Mouse (Mus musculus) layer of hippocampus, adult 8-10 months (tissue): ENCODE data around the gene Sars. TPM values are rescaled to one million over a fixed set of nuclear protein-coding genes. Genes with fewer than 3 reads are reported as not detected.

Experiments used
- DNase-seq, 2 experiments: peaks; one replicate each; pipeline ENCODE4 v3.0.0; 2022; ENCODE audit warnings: low spot score in 2 of 2
- total RNA-seq, 4 experiments: library from RNA; stranded (reverse); gene quantifications; 2 replicates each; pipeline ENCODE4 v1.2.4; 2022

The Sars gene
- total RNA-seq, 4 experiments from 2014 or later: 191 to 220 (median 209) TPM

GRCm38 (mm10) chr3:108424944-108425623 is 19.9 kb downstream of the Sars start:
- no peak for DNase-seq

DNA sequence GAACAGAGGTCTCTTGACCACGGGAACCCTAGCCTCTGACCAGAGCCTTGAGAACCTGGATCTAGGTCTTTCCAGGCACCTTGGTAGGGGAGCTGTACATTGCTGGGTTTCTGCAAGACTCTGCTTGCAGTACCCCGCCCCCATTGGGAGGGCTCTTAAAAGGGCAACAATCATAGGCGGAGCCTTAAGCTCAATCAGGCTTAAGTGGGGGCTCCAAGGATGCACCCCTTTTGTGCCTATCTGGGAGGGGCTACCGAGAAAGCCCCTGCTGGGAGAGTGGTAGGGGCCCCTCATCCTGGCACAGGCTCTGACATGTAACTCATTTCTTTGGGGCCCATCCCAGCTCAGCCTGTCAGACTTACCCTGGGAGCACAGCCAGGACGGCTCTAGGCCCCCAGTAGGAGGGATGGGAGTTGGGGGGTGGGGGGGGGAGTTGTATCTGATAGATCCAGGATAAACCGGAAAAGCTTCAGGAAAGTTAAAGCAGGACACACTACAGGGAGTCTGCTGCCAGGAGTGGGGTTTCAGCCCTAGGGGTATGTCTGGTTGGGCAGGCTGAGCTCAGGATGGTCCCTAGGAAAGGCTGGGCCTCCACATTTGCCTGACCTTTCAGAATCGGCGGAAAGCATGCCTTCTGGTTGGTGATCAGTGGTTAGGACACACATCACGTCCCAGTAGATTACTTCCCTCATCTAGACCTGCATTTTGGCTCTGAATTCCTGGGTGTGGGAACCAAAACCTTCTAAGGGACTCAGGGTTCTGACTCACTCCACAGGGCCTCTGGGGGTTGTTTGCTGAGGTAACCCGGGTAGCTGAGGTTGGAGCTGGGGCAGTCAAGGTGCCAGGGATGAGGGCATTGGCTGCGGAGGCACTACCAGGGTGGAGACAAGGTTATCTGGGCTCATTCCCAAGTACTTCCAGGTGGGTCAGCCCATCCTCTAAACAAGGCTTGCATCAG is 20.9 kb downstream of the Sars start:
- DNase-seq: no peak

GRCm38 (mm10) chr3:108423006-108423405 is 22.0 kb downstream of the Sars start:
- DNase-seq: peak in 1 of 2 experiments; percentile 62

DNA sequence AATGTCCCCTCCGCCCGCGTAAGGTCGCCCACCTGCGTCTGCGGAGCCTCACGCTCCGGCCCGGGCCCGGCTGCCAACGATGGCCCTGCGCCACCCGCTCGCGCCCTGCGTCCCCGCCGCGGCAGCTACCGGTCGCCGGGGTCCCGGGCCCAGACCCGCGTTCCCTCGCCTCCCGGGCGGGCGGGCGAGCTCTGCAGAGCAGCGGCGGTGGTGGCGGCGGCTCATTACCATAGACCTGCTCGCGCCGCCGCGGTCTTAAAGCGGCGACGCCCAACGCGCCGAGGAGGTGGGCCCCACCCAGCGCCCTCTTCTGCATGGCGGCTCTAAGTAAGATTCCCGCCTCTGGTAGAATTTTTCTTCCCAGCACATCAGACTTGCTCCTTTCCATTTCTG is 29.2 kb downstream of the Sars start:
- DNase-seq: peak; percentile 70 to 80

GRCm38 (mm10) chr3:108414857-108415830 is 29.9 kb downstream of the Sars start, which contains the start of gene Celsr2:
TSS of gene Celsr2 (minus strand) at chr3:108415552.
- no peak for DNase-seq

- no peak for DNase-seq
Observed at GRCm38 (mm10) chr3:108413634-108414360, 31.2 kb downstream of the Sars start.

DNA sequence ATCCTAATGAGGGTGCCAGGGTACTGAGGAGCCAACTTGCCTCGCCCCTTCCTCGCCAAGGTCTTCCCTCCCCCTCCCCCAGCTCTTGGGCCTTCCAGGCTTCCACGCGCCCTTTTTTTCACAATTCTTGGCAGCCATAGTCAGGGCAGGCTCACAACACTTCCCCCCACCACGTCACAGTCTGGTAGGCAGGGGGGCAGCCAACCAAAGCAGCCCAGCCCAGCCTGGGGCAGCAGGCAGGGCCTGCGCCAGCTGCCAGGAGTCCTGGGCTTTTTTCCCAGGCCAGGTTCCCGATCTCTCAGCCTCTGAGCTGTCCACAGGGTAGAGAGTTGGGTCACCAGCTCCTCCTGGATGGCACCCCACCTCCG is 33.3 kb downstream of the Sars start:
- DNase-seq: peak in 1 of 2 experiments; percentile 63

GRCm38 (mm10) chr3:108411026-108411753 is 33.8 kb downstream of the Sars start:
- DNase-seq: no peak

- DNase-seq: no peak
Observed at GRCm38 (mm10) chr3:108410359-108410714, 34.7 kb downstream of the Sars start.

- DNase-seq: no peak
Observed at GRCm38 (mm10) chr3:108409656-108410358, 35.2 kb downstream of the Sars start.

DNA sequence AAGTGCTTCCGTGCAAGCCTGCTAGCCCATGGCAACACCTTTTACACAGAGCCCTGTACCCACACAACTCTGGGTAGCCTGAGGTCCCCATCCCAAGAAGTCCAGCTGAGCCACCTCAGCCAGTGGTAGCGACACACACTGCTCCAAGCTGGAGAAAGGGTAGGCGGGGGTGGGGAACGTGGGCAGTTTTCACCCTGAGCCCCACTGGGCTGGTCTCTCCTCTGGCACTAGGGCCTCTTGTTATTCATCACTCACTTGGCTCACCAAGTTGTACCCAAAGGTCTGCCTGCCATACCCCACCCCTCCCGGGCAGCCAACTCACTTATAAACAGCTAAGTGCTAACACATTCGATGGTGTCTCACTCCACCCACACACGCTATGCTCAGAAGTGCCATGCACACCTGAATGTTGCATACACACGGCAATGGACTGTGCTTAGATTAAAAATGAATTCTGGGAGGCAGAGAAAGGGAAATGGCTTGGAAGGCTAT is 36.4 kb downstream of the Sars start:
- DNase-seq: no peak

DNA sequence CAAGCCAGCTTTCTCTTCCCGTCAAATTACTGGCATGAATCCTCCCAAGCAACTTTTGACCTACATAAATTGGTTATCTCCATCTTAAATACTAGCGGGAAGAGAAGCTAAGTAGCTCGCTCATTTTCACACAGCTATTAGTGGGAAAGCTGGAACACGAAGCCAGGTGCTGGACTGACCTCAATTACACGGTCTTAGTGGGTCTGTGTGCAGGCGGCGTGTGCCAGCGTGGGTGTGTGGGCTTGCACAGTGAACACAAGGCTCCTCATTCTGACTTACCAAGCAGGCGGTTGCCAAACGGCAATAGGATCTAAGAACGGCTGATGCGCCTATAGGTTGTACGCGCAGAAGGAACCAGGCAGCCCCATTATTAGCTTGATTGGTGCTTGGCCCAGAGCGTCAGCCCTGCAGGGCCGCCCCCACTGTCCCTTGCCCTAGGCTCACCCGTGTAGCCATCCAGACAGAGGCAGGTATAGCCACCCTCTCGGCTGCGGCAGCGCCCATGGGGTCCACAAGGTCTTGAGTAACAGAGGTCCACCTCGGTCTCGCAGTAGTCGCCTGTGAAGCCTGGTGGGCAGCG is 38.6 kb downstream of the Sars start:
- no peak for DNase-seq

DNA sequence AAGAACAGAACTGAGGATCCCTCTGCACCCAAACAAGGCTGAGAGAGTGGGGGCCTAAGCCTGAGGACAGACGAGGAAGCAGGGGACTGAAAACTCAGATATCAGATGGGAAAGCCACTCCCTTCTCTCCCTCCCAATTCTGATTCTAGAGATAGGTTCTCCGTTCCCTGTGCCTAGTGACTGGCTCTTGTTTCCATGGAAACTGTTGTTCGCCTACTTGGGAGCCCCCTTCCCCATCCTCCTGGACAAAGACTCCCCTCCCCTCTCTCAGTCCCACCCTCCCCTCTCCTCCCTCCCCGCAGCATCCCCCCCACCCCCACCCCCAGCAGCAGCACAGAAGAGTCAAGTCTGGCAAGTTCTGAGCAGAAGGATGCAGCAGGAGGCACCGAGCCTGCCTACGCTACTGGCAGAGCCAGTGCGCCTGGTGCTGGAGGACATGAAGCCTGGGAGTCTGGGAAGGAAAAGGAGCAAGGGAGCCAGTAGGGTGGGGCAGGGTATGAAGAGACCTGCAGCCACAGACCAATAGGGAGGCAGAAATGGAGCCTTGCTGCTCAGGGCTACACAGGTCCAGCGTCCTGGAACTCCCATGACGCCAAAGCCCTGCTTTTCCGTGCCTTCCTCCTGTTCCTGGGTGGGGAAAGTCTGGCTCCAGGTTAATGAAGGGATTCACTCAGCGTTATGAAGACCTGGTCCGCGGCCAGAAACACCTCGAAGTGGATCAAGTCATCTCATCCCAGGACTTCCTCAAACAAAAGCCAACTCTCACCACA is 39.3 kb downstream of the Sars start:
- peak; percentile 76 to 79 for DNase-seq

DNA sequence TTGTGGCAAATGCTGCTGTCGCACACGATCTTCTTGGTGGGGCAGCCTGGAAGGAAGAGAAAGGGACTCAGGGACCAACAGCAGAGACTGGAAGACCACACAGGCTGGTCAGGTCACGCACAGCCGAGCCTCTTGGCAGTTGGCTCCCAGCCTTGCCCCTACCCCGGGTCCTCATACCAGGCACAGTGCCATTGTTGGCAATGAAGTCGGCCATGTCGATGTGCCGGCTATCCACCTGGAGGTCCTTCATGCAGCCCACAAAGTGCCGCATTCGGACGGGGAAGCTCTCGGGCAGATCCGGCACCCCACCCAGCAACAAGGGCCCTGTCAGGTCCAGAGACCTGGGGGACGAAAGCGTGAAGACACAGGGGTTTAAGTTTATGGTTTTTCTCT is 42.5 kb downstream of the Sars start:
- no peak for DNase-seq

- peak; percentile 85 to 89 for DNase-seq
Observed at GRCm38 (mm10) chr3:108401692-108402527, 43.1 kb downstream of the Sars start.

- no peak for DNase-seq
Observed at GRCm38 (mm10) chr3:108400442-108400841, 44.6 kb downstream of the Sars start.

DNA sequence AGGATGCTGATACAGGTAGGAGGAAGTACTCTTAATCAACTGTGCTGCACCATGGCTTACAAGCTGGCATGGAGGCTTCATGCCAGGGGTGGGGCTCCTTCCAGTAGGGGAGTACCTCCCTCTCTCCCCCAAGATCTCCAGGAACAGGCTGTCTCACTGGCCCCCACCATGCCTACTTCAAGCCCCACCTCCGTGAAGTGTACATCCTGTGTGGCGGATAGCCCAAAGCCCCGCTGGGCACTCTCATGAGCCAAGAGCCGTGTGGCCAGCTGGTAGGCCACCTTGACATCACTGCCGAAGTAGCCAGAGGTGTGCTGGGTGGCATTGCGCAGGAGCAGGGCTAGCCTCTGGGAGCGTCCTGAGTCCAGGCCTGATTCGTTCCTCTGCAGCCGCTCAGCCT is 46.7 kb downstream of the Sars start:
- DNase-seq: no peak
